Mouse (Mus musculus): ENCODE data around the gene Marveld2.

Marveld2 gene

GRCm38 (mm10) chr13:100616181-100617087, at the start of gene Marveld2:
TSS of gene Marveld2 (minus strand) at chr13:100616971.
- peak; percentile 43 for DNase-seq (ENCODE audit: low spot score)

- DNase-seq (ENCODE audit: low spot score) = peak; percentile 80
These were observed 43.2 kb upstream of the Marveld2 start for GRCm38 (mm10) chr13:100659864-100660456.

DNA sequence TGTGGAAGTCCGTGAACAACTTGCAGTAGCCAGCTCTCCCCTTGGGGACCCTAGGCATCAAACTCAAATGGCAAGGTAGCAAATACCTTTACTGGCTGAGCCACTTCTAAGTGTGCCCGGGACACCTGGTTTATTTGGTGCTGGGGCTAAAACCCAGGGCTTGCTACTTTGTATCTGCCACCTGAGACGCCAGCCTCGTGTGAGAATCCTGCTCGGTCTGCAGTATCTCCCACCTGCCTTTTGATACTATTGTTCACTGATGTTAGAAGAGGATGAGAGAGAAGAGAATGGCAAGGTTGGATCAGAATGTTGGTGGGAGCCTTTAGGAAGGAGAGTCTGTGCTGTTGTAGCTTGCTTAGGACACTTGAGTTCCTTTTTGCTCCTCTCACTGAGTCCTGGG, 41.3 kb upstream of the Marveld2 start:
- DNase-seq (ENCODE audit: low spot score) = no peak

GRCm38 (mm10) chr13:100651439-100652186, 34.8 kb upstream of the Marveld2 start, which contains the start of gene Taf9:
TSS of gene Taf9 (plus strand) at chr13:100651579.
- DNase-seq (ENCODE audit: low spot score) = no peak

DNA sequence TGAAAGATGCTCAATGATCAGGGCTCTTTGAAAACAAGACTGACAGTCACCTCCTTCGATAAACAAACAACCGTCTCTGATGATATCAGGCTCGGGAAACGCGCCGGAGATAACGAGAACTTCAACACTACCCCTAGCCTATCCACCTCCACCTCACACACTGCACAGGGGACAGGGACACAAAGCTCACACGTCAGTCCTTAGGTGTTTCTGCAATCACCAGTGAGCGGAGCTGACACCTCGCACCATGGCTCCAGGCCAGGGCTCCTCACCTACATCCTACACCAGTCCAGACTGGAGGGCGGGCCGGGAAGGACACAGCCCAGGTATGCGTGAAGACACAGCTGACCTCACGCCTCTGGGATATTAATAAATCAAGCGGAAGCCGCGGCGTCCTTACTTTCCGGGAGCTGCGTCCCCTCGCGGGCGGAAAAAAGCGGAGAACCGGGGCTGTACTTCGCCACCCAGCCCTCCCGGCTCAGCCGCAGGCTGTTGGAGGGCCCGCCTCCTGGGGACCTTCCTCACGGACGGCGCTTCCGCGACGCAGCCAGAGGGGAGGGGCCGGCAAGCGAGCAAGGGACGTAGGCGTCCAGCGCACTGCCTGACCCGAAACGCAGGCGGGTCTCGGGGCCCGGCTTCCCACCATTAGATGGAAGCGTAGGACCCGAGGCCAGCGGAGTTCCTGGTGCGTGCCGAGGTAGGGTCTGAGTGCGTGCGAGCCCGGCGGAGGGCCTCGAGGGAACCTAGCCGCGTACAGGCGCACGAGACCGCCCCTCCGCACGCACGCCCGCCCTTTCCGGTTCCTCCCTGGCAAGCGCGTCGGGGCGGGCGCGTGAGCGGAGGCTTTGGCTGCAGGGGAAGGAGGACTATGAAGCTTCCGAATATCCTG, 34.0 kb upstream of the Marveld2 start, which contains the start of the genes Ak6 and Rad17:
Gene Ak6 (plus strand): TSS at position 430 of the 889 bp plus-strand sequence.
Gene Rad17 (minus strand): TSS at position 502 of the 889 bp plus-strand sequence.
- DNase-seq (ENCODE audit: low spot score) = peak; percentile 92

DNA sequence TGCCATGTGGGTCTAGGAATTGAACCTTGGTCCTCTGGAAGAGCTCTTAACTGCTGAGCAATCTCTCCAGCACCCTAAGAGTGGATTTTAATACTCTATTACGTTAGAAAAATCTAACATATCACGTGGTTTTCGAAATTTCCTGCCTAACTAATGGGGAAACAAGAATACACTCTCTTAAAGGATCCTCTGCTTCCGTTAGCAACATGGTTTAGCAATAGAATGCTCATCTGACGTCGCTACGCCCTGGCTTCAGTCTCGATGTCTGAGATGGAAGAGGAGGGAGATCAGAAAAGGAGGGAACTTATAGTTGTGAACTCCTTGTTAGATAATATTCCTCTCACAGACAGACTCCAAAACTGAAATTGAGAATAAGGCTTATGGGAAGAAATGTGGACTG, 31.5 kb upstream of the Marveld2 start:
- no peak for DNase-seq (ENCODE audit: low spot score)

GRCm38 (mm10) chr13:100642471-100643209, 25.9 kb upstream of the Marveld2 start:
- no peak for DNase-seq (ENCODE audit: low spot score)

DNA sequence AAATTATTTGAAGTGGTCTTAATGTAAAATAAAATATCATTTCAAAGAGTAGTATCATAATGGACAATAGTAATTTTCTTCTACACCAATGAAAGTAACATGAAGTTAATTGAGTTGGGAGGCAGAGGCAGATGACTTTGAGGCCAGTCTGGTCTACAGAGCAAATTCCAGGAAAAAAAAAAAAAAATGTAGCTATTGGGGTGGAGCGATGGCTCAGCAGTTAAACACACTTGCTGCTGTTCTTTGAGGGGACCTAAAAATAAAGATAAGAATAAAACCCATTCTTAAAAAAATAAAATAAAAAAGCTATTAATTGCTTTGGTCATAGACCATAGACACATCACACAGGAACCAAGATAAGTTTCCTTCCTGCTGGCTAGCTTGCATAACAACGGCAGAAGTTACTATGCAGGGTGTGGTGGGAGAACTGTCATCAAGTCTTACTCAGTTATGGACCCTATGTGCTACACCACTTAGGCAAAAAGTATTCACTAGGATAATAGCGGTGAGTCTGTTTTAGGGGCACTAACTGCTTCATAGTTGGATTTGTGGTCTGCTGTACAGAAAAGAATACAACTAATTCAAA, 17.4 kb upstream of the Marveld2 start:
- no peak for DNase-seq (ENCODE audit: low spot score)

DNA sequence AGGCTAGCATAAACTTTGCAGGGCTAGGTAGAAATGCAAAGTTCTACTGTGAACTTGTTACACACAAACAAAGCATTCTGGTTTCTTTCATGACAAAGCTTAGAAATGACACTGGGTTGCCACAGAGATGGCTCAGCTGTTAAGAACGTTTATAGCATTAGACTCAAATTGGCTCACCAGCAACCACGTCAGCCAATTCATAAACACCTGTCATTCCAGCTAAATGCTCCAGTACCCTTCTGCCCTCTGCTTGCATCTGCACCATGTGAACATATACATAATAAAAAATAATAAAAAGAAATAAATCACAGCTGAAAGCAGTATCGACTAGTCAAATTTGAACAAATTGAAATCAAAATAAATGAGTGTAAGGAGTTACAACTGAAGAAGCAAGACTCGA, 5.5 kb upstream of the Marveld2 start:
- no peak for DNase-seq (ENCODE audit: low spot score)

GRCm38 (mm10) chr13:100617583-100617982, 812 bp upstream of the Marveld2 start:
- DNase-seq (ENCODE audit: low spot score) = no peak

DNA sequence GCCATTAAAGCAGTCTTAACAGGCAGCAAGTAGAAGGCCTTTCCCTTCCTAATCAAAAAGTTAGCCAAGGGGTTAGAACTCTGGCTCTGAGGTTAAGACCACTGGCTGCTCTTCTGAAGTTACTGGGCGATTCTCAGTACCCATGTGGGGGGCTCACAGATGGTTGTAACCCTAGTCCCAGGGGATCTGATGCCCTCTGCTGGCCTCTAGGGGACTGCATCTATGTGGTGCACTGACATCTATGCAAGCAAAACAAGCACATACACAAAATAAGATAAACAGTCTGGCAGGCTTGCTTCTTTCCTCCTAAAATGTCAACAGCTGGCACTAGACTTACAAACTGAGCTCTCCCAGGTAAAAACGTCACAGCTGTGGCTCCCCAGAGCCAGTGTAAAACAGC, 3.9 kb downstream of the Marveld2 start:
- DNase-seq (ENCODE audit: low spot score) = peak; percentile 12

- no peak for DNase-seq (ENCODE audit: low spot score)
These were observed 4.5 kb downstream of the Marveld2 start for GRCm38 (mm10) chr13:100612251-100612650.

- no peak for DNase-seq (ENCODE audit: low spot score)
These were observed 5.5 kb downstream of the Marveld2 start for GRCm38 (mm10) chr13:100611266-100611665.

DNA sequence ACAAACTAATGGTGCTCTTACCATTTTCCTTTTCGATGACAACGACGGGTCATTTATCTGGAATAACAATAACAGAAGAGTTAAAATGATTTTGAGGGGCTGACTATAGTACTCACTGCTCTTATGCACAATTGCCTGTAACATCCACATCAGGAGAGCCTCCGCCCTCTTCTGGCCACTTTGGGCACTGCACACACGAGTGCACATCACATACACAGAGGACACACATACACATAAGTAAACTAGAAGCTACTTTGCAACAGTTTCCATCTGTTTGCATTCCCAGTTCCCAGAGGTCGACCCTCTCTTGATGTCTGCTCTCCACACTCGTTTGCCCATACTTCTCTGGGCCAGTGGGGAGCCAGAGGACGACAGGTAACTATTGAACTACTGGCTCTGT, 9.0 kb downstream of the Marveld2 start:
- DNase-seq (ENCODE audit: low spot score) = no peak

- DNase-seq (ENCODE audit: low spot score) = no peak
These were observed 10.9 kb downstream of the Marveld2 start for GRCm38 (mm10) chr13:100605845-100606244.

- no peak for DNase-seq (ENCODE audit: low spot score)
These were observed 13.1 kb downstream of the Marveld2 start for GRCm38 (mm10) chr13:100603738-100604095.

GRCm38 (mm10) chr13:100603031-100603737, 13.6 kb downstream of the Marveld2 start:
- no peak for DNase-seq (ENCODE audit: low spot score)

- no peak for DNase-seq (ENCODE audit: low spot score)
These were observed 14.4 kb downstream of the Marveld2 start for GRCm38 (mm10) chr13:100602239-100602902.

GRCm38 (mm10) chr13:100601034-100601433, 15.7 kb downstream of the Marveld2 start:
- no peak for DNase-seq (ENCODE audit: low spot score)
